Mouse (Mus musculus) liver, postnatal 0 days (tissue): Measurements from ENCODE around the gene Rsu1. TPM values are rescaled to one million over a fixed set of nuclear protein-coding genes. Genes with fewer than 3 reads are reported as not detected.

ENCODE experiments used
- ATAC-seq: fragments of 200-750 bp; cut with Nextera tagmentation; 2 replicates; pipeline ENCODE4 v1.8.0; 2017; ENCODE audit warnings: mild to moderate bottlenecking, moderate library complexity
- DNase-seq: peaks from one replicate; pipeline ENCODE4 v3.0.0-alpha.2; 2016
- H3K27ac ChIP-seq: fragments of 300-500 bp; sonication (generic); 2 replicates; pipeline ENCODE4 v1.5.1; 2014; ENCODE audit warnings: antibody characterized with exemption, moderate library complexity, mild to moderate bottlenecking, low read depth
- H3K27me3 ChIP-seq: fragments of 300-500 bp; sonication (generic); 2 replicates; pipeline ENCODE4 v1.6.1; 2014; ENCODE audit warnings: low read length, control low read depth, mixed read lengths; ENCODE audit not compliant: insufficient read depth
- H3K36me3 ChIP-seq: fragments of 300-500 bp; sonication (generic); replicated peaks from 2 replicates; pipeline ENCODE4 v1.6.1; 2014; ENCODE audit warnings: mild to moderate bottlenecking, control low read depth, low read length, moderate library complexity, mixed read lengths; ENCODE audit not compliant: insufficient read depth
- H3K4me1 ChIP-seq: fragments of 300-500 bp; sonication (generic); 2 replicates; pipeline ENCODE4 v1.6.1; 2014; ENCODE audit warnings: antibody characterized with exemption, mild to moderate bottlenecking, control low read depth; ENCODE audit not compliant: insufficient read depth
- H3K4me2 ChIP-seq: fragments of 300-500 bp; sonication (generic); 2 replicates; pipeline ENCODE4 v1.6.1; 2014; ENCODE audit warnings: low read depth, mild to moderate bottlenecking, low read length, moderate library complexity, mixed read lengths
- H3K4me3 ChIP-seq: fragments of 300-500 bp; sonication (generic); 2 replicates; pipeline ENCODE4 v1.5.1; 2014; ENCODE audit warnings: low read depth, low read length
- H3K9ac ChIP-seq: fragments of 300-500 bp; sonication (generic); replicated peaks from 2 replicates; pipeline ENCODE4 v1.6.1; 2014; ENCODE audit warnings: mild to moderate bottlenecking, moderate library complexity
- H3K9me3 ChIP-seq: fragments of 300-500 bp; sonication (generic); 2 replicates; pipeline ENCODE4 v1.6.1; 2016; ENCODE audit warnings: mild to moderate bottlenecking, control low read depth, low read length, mixed read lengths
- CTCF ChIP-seq: sonication (generic); IDR thresholded peaks from 2 replicates; pipeline ENCODE4 v1.5.1; 2016; ENCODE audit warnings: antibody characterized with exemption, low read depth
- EP300 ChIP-seq: IDR thresholded peaks from 2 replicates; pipeline ENCODE4 v1.6.1; 2016; ENCODE audit warnings: antibody characterized with exemption, low read depth, mild to moderate bottlenecking
- WGBS: fragments of 180-500 bp; shearing (Covaris S2); extraction: QIAGEN DNeasy Blood & Tissue Kit; methylation state at CpG from one replicate; pipeline ENCODE4 v1.1.7; 2014; ENCODE audit not compliant: insufficient replicate concordance; 5-methylcytosine and 5-hydroxymethylcytosine counted together
- polyA plus RNA-seq: library from polyadenylated mRNA; unstranded; fragments of >200 nt; fragmentation: Nextera tagmentation; extraction: Ambion mirVana; gene quantifications from 2 replicates; pipeline ENCODE4 v1.2.1, GENCODE M21; 2015

Rsu1 gene
- polyA plus RNA-seq, 1 experiment from 2014 or later: 55.5 TPM

DNA sequence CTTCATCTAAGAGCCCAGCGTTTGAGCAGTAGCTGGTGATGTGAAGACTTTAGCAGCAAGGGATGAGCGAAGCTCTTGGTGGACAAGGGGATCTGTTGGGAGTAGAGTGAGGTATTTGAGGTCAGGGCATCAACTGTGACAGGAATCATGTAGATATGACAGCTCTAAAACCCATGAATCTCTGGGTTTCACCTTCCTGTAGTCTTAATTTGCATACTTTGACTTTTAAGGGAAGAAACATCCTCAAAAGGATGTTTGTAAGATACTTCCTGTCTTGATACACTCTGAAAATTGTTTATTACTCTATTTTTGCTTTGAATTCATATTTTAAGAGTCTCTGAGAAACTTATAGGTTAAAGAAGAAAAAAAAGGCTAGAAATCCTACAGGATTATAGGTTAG lies 183.4 kb downstream of the Rsu1 start:
- Histone ChIP-seq H3K9me3 (no peaks in the 10 kb centered on the region), H3K27ac (no peak overlapping the region), H3K27me3 (no peaks in the 10 kb centered on the region), H3K4me2 (no peak overlapping the region), H3K36me3 (no peaks in the 10 kb centered on the region), H3K4me1 (no peaks in the 10 kb centered on the region), H3K4me3 (no peak overlapping the region), H3K9ac (no peak overlapping the region)
- no peak for ATAC-seq
- 86% methylated on average over 2 of the region's 2 CpGs for WGBS
- no peak for TF ChIP-seq EP300
- DNase-seq: no peak

DNA sequence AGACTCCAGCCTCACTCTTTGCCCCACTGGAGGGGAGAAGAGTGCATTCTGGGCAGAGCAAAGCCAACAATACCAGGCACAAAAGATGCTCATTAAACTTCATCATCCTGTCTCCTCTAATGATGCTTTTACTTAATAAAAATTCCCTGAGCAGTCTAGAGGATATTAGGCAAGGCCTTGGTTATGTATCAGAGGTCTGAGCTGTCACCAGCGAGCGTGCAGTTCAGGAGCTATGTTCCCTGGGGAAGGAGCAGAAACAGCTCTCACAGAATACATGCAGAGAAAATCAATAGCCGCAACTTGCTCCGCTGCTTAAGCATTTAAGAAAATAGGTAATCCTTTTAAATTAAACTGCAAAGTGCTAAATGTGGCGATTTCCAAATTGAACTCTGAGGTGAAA lies 187.0 kb downstream of the Rsu1 start:
- Histone ChIP-seq H3K9ac (no peak overlapping the region), H3K27me3 (no peaks in the 10 kb centered on the region), H3K4me2 (no peak overlapping the region), H3K27ac (no peak overlapping the region), H3K4me3 (no peak overlapping the region), H3K9me3 (no peaks in the 10 kb centered on the region), H3K36me3 (no peaks in the 10 kb centered on the region), H3K4me1 (no peaks in the 10 kb centered on the region)
- WGBS: 86% methylated on average over 5 of the region's 5 CpGs
- DNase-seq (no peak), ATAC-seq (no peak)
- TF ChIP-seq CTCF (no peak), EP300 (no peak)

DNA sequence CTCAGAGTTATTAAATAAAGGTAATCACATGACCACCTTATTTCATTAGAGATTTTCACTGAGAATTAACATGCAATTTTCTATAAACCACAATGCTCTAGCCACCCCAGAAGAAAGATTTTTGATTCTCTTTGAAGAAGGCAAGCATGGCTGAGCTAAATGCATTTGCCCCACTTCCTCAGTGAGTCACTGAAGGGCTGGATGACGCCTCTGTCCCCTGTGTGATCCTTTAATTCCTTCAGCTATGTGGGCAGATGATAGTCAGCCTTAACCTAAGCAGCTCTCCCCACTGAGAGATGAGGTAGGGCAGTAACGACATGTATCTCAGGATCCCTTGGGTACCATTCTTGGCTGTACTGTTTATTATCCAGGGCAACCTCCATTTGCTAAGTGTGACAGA lies 190.7 kb downstream of the Rsu1 start:
- 74% methylated on average over 2 of the region's 2 CpGs for WGBS

DNA sequence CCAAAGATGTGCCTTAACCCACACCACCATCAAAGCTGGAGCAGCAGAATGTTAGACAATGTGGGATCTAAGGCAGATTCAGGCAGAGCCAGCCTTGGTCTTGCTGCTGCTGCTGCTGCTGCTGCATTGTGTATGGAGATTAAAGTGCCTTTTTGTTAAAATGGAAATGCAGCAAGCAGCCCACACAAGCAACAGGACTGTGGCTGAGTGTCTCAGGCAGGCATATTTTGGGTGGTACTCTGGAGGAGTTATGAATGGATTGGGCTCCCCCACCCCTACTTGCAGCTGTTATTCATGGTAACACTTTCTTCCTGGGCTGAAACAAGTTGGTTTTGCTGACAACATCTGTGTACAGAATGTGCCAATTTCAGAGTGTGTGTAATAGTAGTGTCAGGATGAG lies 199.0 kb downstream of the Rsu1 start:
- Histone ChIP-seq H3K4me3 (no peak overlapping the region), H3K36me3 (0 out of 2 replicates have a peak, but pooled peaks cover 4% of the 10 kb centered on the region), H3K27ac (no peak overlapping the region), H3K4me1 (no peaks in the 10 kb centered on the region), H3K9me3 (no peaks in the 10 kb centered on the region), H3K4me2 (no peak overlapping the region), H3K9ac (no peak overlapping the region), H3K27me3 (no peaks in the 10 kb centered on the region)
- ATAC-seq: no peak
- no peak for DNase-seq
- TF ChIP-seq CTCF (no peak), EP300 (no peak)

More for the DNA sequence above, 190.7 kb downstream of the Rsu1 start:
- Histone ChIP-seq H3K4me1 (no peaks in the 10 kb centered on the region), H3K27ac (no peak overlapping the region), H3K9me3 (no peaks in the 10 kb centered on the region), H3K4me3 (no peak overlapping the region), H3K9ac (no peak overlapping the region), H3K4me2 (no peak overlapping the region), H3K27me3 (no peaks in the 10 kb centered on the region), H3K36me3 (0 out of 2 replicates have a peak, but pooled peaks cover 4% of the 10 kb centered on the region)
- TF ChIP-seq CTCF: no peak
- ATAC-seq (no peak), DNase-seq (no peak)

DNA sequence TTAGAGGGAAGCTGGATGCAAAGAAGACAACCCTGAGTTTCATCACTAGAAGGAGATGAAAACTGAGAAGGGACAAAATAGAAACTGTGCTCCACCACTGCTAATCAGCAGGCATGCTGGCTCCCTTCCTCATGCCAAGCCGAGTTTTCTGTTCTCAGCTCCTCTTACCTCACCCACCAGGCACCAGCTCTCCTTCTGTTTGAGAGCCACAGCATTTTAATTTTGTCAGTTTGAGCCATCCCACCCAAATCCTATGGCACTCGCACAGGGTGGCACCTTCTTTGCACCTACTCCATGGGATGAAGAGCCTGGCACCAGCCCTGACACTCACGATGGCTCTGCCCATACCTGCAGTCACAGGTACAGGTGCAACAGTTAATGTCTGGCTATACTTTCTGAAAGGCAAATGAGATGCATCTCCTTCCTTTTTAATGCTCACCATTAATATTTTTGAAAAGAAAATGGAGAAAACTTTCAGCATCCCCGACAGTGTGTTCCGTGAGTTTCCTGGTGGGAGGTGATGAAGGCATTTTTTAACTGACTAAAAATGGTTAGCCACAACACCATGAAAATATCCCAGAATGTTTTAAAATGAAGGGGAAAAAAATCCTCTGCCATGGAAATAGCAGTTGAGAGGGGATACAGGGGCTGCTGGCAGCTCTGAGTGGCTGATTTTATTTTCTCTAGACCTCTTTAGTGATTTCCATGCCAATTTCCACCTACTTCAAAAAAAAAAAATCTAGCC lies 210.6 kb downstream of the Rsu1 start:
- Histone ChIP-seq H3K27me3 (no peaks in the 10 kb centered on the region), H3K4me2 (no peak overlapping the region), H3K9ac (no peak overlapping the region), H3K9me3 (no peaks in the 10 kb centered on the region), H3K4me3 (no peak overlapping the region), H3K27ac (no peak overlapping the region), H3K4me1 (no peaks in the 10 kb centered on the region), H3K36me3 (no peaks in the 10 kb centered on the region)
- 80% methylated on average over 5 of the region's 5 CpGs for WGBS
- TF ChIP-seq CTCF (no peak), EP300 (no peak)
- ATAC-seq (no peak), DNase-seq (no peak)

DNA sequence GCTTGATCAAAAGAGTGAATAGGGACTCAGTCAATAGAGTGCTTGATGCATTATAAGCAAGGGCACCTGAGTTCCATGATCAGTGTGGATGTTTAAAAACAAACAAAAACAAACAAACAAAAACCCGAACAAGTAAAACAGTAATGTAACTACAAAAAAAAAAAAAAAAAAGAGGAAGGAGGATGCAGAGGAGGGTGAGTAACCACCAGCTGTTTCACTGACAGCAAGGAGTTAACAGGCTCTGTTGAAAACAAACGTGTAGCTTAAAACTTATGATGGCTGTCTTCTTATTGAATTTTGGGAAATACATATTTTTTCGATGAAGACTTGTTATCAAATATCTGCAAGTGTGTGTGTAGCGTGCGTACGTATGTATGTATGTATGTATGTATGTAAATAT lies 222.6 kb downstream of the Rsu1 start:
- ATAC-seq (no peak), DNase-seq (no peak)
- no peak overlapping the region for H3K4me2 ChIP-seq
- no peak overlapping the region for H3K27ac ChIP-seq
- no peaks in the 10 kb centered on the region for H3K9me3 ChIP-seq
- H3K36me3 ChIP-seq: no peaks in the 10 kb centered on the region
- no peaks in the 10 kb centered on the region for H3K27me3 ChIP-seq
- no peak overlapping the region for H3K9ac ChIP-seq
- WGBS: 67% methylated on average over 6 of the region's 6 CpGs
- TF ChIP-seq CTCF: no peak
- no peak for TF ChIP-seq EP300
- no peak overlapping the region for H3K4me3 ChIP-seq
- no peaks in the 10 kb centered on the region for H3K4me1 ChIP-seq

DNA sequence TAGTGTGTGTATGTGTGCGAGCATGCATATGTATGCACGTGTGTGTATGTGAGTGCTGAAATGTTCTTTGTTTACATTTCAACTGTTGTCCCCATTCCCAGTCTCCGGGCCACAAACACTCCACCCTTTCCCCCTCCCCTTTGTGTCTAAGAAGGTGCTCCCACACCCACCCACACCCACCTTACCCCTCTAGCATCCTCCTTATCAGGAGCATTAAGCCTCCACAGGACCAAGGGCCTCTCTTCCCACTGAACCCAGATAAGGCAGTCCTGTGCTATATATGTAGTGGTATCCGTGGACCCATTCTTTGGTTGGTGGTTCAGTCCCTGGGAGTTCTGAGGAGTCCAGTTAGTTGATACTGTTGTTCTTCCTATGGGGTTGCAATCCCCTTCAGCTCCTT lies 226.7 kb downstream of the Rsu1 start:
- Histone ChIP-seq H3K36me3 (no peaks in the 10 kb centered on the region), H3K4me1 (no peaks in the 10 kb centered on the region), H3K27ac (no peak overlapping the region), H3K9me3 (no peaks in the 10 kb centered on the region), H3K27me3 (no peaks in the 10 kb centered on the region), H3K4me3 (no peak overlapping the region), H3K4me2 (no peak overlapping the region), H3K9ac (no peak overlapping the region)
- no peak for ATAC-seq
- TF ChIP-seq CTCF (no peak), EP300 (no peak)
- WGBS: 72% methylated on average over 4 of the region's 4 CpGs
- DNase-seq: no peak
